Mouse (Mus musculus) lung, adult 2 months (tissue): ENCODE measurements at regions not wholly inside any gene's neighbourhood (a gene's known extent, or its start where the extent isn't known, plus 50 kb on each side); places are given as distances from the start of the nearest gene placed in this dataset.

Source experiments
- CTCF ChIP-seq: fragments of 200-500 bp; IDR thresholded peaks from 2 replicates; pipeline ENCODE4 v1.5.1; 2011; ENCODE audit warnings: mild to moderate bottlenecking, low read length, control low read depth; ENCODE audit not compliant: insufficient read depth
- POLR2A ChIP-seq: fragments of 200-500 bp; IDR thresholded peaks from 2 replicates; pipeline ENCODE4 v1.6.1; 2011; ENCODE audit warnings: low read depth, mild to moderate bottlenecking, control low read depth, low read length, borderline replicate concordance; ENCODE audit errors: extremely low read depth

- TF ChIP-seq CTCF (no peak), POLR2A (no peak)
Measured at GRCm38 (mm10) chr19:14664096-14664586, 66.3 kb upstream of the Tle4 start.
